Mouse (Mus musculus): ENCODE measurements around the gene Gmds. TPM values are rescaled to one million over a fixed set of nuclear protein-coding genes. Genes with fewer than 3 reads are reported as not detected.

Gene Gmds
- polyA plus RNA-seq, 1 experiment: 21.2 TPM

GRCm38 (mm10) chr13:32018518-32019255 lies 319.9 kb downstream of the Gmds start:
- Histone ChIP-seq H3K4me3 (ENCODE audit: control insufficient read depth, insufficient read depth, low read length) (no peak overlapping the region), H3K36me3 (ENCODE audit: control insufficient read depth, insufficient read depth, low read length) (no peaks in the 10 kb centered on the region), H3K27ac (ENCODE audit: control insufficient read depth, insufficient read depth, low read length) (no peak overlapping the region), H3K4me1 (replicated peaks; ENCODE audit: control insufficient read depth, insufficient read depth, low read length) (no peaks in the 10 kb centered on the region), H3K27me3 (ENCODE audit: control insufficient read depth, insufficient read depth, low read length) (no peaks in the 10 kb centered on the region)
- WGBS: 45% methylated on average over 4 of the region's 4 CpGs
- no peak for DNase-seq
- no peak for TF ChIP-seq POLR2A (IDR thresholded peaks at IDR 0.05; ENCODE audit: control insufficient read depth, extremely low read depth, insufficient read depth, low read length, poor library complexity)
- no peak for TF ChIP-seq CTCF (IDR thresholded peaks at IDR 0.05; ENCODE audit: borderline replicate concordance, control insufficient read depth, extremely low read depth, insufficient read depth, low read length, poor library complexity)

GRCm38 (mm10) chr13:32008802-32009201 lies 329.7 kb downstream of the Gmds start:
- H3K4me3 ChIP-seq (ENCODE audit: control insufficient read depth, insufficient read depth, low read length): no peak overlapping the region
- no peaks in the 10 kb centered on the region for H3K4me1 ChIP-seq (replicated peaks; ENCODE audit: control insufficient read depth, insufficient read depth, low read length)
- DNase-seq: no peak
- 79% methylated on average over 4 of the region's 4 CpGs for WGBS
- H3K27me3 ChIP-seq (ENCODE audit: control insufficient read depth, insufficient read depth, low read length): no peaks in the 10 kb centered on the region
- TF ChIP-seq POLR2A (IDR thresholded peaks at IDR 0.05; ENCODE audit: control insufficient read depth, extremely low read depth, insufficient read depth, low read length, poor library complexity) (no peak), CTCF (IDR thresholded peaks at IDR 0.05; ENCODE audit: borderline replicate concordance, control insufficient read depth, extremely low read depth, insufficient read depth, low read length, poor library complexity) (no peak)
- H3K27ac ChIP-seq (ENCODE audit: control insufficient read depth, insufficient read depth, low read length): no peak overlapping the region
- H3K36me3 ChIP-seq (ENCODE audit: control insufficient read depth, insufficient read depth, low read length): no peaks in the 10 kb centered on the region

- TF ChIP-seq CTCF (IDR thresholded peaks at IDR 0.05; ENCODE audit: borderline replicate concordance, control insufficient read depth, extremely low read depth, insufficient read depth, low read length, poor library complexity) (no peak), POLR2A (IDR thresholded peaks at IDR 0.05; ENCODE audit: control insufficient read depth, extremely low read depth, insufficient read depth, low read length, poor library complexity) (no peak)
- Histone ChIP-seq H3K27ac (ENCODE audit: control insufficient read depth, insufficient read depth, low read length) (no peak overlapping the region), H3K36me3 (ENCODE audit: control insufficient read depth, insufficient read depth, low read length) (no peaks in the 10 kb centered on the region), H3K4me3 (ENCODE audit: control insufficient read depth, insufficient read depth, low read length) (no peak overlapping the region), H3K4me1 (replicated peaks; ENCODE audit: control insufficient read depth, insufficient read depth, low read length) (no peaks in the 10 kb centered on the region), H3K27me3 (ENCODE audit: control insufficient read depth, insufficient read depth, low read length) (no peaks in the 10 kb centered on the region)
- 75% methylated on average over 7 of the region's 7 CpGs for WGBS
- no peak for DNase-seq
Measured at GRCm38 (mm10) chr13:32008116-32008641, 330.4 kb downstream of the Gmds start.

- Histone ChIP-seq H3K4me1 (replicated peaks; ENCODE audit: control insufficient read depth, insufficient read depth, low read length) (no peaks in the 10 kb centered on the region), H3K4me3 (ENCODE audit: control insufficient read depth, insufficient read depth, low read length) (no peak overlapping the region), H3K27ac (ENCODE audit: control insufficient read depth, insufficient read depth, low read length) (no peak overlapping the region), H3K27me3 (ENCODE audit: control insufficient read depth, insufficient read depth, low read length) (no peaks in the 10 kb centered on the region), H3K36me3 (ENCODE audit: control insufficient read depth, insufficient read depth, low read length) (no peaks in the 10 kb centered on the region)
- DNase-seq: no peak
- TF ChIP-seq POLR2A (IDR thresholded peaks at IDR 0.05; ENCODE audit: control insufficient read depth, extremely low read depth, insufficient read depth, low read length, poor library complexity) (no peak), CTCF (IDR thresholded peaks at IDR 0.05; ENCODE audit: borderline replicate concordance, control insufficient read depth, extremely low read depth, insufficient read depth, low read length, poor library complexity) (no peak)
- 93% methylated on average over 4 of the region's 4 CpGs for WGBS
Measured at GRCm38 (mm10) chr13:31993391-31993790, 345.1 kb downstream of the Gmds start.

GRCm38 (mm10) chr13:31992409-31993201 lies 345.9 kb downstream of the Gmds start:
- WGBS: 70% methylated on average over 12 of the region's 12 CpGs
- TF ChIP-seq CTCF (IDR thresholded peaks at IDR 0.05; ENCODE audit: borderline replicate concordance, control insufficient read depth, extremely low read depth, insufficient read depth, low read length, poor library complexity): no peak
- TF ChIP-seq POLR2A (IDR thresholded peaks at IDR 0.05; ENCODE audit: control insufficient read depth, extremely low read depth, insufficient read depth, low read length, poor library complexity): no peak
- Histone ChIP-seq H3K27ac (ENCODE audit: control insufficient read depth, insufficient read depth, low read length) (no peak overlapping the region), H3K4me3 (ENCODE audit: control insufficient read depth, insufficient read depth, low read length) (no peak overlapping the region), H3K27me3 (ENCODE audit: control insufficient read depth, insufficient read depth, low read length) (no peaks in the 10 kb centered on the region), H3K36me3 (ENCODE audit: control insufficient read depth, insufficient read depth, low read length) (no peaks in the 10 kb centered on the region), H3K4me1 (replicated peaks; ENCODE audit: control insufficient read depth, insufficient read depth, low read length) (no peaks in the 10 kb centered on the region)
- DNase-seq: no peak

GRCm38 (mm10) chr13:31981198-31981597 lies 357.3 kb downstream of the Gmds start:
- no peak for DNase-seq
- 98% methylated on average over 1 of the region's 1 CpGs for WGBS
- TF ChIP-seq CTCF (IDR thresholded peaks at IDR 0.05; ENCODE audit: borderline replicate concordance, control insufficient read depth, extremely low read depth, insufficient read depth, low read length, poor library complexity): no peak
- no peak for TF ChIP-seq POLR2A (IDR thresholded peaks at IDR 0.05; ENCODE audit: control insufficient read depth, extremely low read depth, insufficient read depth, low read length, poor library complexity)
- Histone ChIP-seq H3K4me1 (replicated peaks; ENCODE audit: control insufficient read depth, insufficient read depth, low read length) (no peaks in the 10 kb centered on the region), H3K4me3 (ENCODE audit: control insufficient read depth, insufficient read depth, low read length) (no peak overlapping the region), H3K36me3 (ENCODE audit: control insufficient read depth, insufficient read depth, low read length) (no peaks in the 10 kb centered on the region), H3K27ac (ENCODE audit: control insufficient read depth, insufficient read depth, low read length) (no peak overlapping the region), H3K27me3 (ENCODE audit: control insufficient read depth, insufficient read depth, low read length) (no peaks in the 10 kb centered on the region)

All from thymus, adult 2 months (tissue).